Mouse (Mus musculus) c-Kit-negative CD71-positive TER-119-positive erythroid progenitor cells, embryonic 14.5 days (primary cell): ENCODE measurements around the gene F11.

Source experiments
- DNase-seq: peaks from one replicate; pipeline ENCODE4 v3.0.0-alpha.2; 2013; ENCODE audit warnings: low read depth, low spot score

The F11 gene

DNA sequence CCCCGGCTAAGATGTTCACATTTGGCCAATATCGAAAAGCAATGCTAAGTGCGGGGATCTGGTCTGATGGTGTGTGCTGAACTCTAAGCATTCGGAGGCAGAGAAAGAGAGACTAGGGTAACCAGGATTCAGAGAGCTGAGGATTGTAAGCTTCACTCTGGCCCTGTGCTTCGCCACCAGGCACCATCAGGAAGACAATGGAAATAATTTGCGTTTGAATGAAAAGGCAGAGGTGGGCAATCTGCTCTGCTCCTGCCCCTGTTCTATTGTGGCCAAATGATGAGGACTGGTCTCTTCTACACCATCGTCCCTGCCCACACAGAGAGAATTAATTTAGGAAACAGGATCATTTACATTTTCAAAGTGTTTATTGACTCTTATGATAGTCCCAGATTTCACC is 15.5 kb downstream of the F11 start:
- no peak for DNase-seq

DNA sequence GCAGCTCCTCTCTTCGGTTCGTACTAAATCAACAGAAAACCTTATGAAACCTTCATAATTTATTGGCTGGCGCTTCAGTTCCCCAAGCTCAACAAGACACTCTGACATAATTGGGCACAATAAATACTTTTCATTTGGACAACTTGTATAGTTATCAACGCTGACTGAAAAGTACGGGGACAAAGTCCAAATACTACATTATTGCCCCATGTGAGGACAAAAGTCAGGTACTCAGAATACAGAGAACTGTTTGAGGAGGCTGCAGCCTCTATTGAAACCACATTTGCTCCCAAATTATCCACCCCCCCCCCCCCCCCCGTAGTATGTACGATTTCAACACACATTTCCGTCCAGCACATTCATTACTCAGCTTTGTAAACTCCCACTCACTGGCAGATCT is 22.5 kb downstream of the F11 start:
- DNase-seq, result no peak

DNA sequence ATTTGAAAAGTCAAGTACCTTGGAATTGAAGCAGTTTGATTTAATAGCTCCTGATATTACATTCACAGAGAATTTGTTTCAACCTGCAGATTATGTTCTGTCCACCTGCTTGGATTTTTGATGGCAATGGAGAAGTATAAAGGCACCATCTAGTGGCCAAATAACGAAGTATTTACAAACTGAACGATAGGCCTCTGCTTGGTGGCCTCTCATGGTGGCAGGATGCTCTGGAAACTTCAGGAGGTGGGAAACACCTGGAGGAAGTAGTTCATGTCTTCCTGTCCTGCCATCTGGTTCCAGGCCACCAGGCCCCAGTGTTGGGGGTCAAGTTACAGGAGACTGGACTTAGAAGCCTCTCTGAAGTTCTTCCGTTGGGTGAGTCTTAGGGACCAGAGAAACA is 23.5 kb downstream of the F11 start:
- no peak for DNase-seq

DNA sequence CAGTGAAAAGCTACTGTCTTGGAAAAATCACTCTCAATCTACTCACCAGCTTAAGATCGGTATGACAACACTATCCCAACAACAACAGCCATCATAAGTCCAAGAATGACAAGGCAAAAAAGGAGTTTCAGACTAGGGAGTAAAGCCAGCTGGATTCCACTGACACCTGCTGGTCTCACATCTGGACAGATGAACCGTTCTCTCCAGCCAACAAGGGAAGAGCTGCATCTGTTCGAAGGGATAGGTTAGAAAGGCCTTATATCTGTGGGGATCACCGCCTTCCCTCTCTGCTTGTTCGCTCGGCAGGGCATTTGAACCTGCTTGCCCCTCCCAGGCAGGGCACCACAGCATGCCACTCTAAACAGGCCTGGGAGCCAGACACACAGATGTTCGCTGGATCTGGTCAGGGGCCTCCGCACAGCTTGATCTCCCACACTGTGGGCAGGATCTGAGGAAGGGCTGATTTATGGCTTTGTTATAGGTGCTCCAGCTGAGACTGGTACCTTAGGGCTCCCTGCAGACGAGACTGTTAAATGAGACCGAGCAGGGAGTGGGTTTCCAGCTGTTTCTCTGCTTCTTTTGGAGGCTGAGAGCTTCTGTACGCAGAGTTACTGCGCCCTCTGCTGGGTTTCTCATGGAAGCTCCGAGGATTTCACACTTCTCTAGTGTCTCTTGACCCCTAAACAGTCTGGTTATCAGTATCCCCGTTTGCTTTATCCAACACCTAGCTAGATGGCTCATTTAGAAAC is 25.5 kb downstream of the F11 start:
- DNase-seq, result no peak

DNA sequence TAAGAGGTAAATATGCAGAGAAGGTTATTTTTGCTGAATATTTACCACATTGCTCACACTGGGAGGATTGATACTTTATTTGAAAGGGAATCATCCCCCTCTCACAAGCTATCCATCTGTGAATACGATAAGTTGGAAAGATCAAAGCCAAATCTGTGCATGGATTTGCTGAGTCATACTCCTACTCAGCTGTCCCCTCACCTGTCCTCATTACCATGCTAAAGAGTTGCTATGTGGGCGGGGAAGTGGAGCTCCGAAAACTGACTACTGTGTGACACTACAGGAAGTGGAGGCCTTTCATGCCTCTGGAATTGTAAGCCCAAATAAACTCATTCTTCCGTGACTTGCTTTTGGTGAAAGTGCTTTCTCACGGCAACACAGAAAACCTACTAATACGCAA is 26.6 kb downstream of the F11 start:
- DNase-seq, result no peak

DNA sequence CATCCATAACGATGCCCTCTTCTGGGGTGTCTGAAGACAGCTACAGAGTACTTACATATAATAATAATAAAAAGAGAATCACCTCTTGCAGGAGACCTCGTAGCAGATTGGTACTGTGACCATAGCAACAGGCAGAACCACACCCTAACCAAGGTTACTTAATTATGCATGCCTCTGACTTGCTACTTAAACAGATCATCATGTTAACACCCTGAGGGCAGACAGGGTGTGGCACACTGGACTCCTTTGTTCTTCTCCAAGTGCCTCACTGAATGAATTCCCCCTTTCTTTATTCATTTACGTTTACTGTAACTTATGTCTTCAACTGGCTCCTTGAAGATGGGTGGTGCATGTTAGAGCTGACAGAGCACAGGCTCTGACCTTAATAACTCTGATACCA is 28.6 kb downstream of the F11 start:
- no peak for DNase-seq

DNA sequence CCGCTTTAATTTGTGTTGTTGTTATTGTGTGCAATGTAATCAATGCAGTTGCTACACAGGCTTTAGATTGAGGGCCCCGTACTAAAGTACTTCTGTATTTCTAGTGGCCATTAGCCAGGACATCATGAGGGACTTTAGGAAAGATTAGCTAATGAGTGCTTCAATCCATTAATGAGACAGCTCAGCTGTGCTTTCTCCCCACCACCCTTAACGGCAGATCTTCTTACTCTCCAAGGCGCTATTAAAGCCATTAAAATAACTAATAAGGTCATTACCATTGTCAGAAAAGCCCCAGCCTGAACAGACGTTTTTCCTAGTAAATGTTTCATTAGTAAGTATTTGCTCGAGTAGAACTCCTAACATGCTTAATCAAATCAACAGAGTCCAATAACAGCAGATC is 59.4 kb downstream of the F11 start:
- DNase-seq, result no peak

DNA sequence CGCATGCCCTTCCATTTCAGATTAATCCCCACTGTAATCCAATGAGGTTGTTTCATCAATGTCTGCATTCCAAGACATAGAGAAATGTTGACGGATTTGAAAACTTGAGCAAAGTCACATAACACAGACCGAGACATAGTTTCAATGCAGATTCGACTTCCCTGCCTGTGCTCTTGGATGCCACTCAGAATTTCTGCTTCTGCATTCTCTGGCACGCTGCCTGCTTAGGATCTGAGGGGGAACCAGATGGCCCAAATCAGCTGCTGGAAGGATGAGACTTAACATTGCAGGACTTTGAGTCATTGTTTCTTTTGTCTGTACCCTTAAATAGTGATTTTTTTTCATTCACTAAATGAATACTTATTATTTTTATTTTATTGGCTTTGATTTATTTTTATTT is 60.2 kb downstream of the F11 start:
- DNase-seq, result no peak

DNA sequence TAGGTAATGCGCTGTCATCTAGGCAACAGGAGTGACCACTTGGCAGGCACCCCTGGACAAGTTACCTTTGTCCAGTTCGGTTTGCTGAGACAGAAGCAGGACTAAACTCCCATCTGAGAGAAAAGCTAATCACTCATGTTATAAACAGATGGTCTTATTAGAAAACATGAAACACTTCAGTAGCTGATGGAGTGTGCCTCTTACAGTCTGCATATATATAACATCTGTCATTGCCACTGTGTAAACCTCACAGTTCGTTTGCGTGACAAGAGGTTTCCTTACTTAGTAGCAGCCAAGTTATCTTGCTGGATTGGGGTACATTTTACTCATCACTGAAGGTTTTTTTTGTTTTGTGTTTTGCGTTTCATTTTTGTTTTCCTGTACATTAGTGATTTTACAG is 64.5 kb downstream of the F11 start:
- no peak for DNase-seq

DNA sequence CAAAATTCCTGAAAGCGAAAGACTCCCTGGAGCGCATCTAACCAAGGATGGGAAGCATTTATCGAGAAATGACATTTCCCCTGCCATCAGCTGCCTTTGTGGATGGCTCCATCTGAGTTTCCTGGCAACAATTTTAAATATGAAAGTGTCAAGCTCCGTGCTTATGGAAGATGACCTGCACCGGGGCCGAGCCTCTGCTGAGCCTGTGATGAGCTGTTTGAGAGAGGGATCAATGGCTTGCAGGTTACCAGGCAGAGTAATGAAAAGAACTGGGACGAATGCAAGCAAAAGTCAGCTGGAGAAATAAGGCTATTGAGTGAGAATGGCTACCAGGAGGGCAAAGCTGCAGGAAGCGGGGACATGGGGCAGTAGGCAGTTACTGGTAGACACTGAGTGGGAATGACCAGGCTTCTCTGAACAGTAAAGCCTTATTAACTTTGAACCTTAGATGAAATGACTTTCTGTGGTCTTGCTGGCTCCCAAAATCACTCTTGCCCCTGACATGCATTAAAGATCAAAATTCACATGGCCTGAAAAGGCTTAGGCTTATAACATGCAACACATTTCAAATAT is 65.8 kb downstream of the F11 start:
- no peak for DNase-seq
